Mouse (Mus musculus): ENCODE measurements around the gene C130073F10Rik.
"Not testable (repeated sequence)": the region's sequence is repeated elsewhere in the genome, so short reads cannot be mapped to it uniquely, and the experiment has no call there.

The C130073F10Rik gene

GRCm38 (mm10) chr4:101893656-101894420 lies at the start of gene C130073F10Rik:
Gene C130073F10Rik, minus strand, starts transcription at chr4:101893789.
- no peak for TF ChIP-seq GATA4 (IDR thresholded peaks at IDR 0.05; ENCODE audit: insufficient replicate concordance, low read length)

GRCm38 (mm10) chr4:101940107-101940506 lies 46.5 kb upstream of the C130073F10Rik start, which contains the start of gene Gm12794:
Gene Gm12794, plus strand, starts transcription at chr4:101940407.
- TF ChIP-seq GATA4 (IDR thresholded peaks at IDR 0.05; ENCODE audit: insufficient replicate concordance, low read length), result not testable (repeated sequence)

- TF ChIP-seq GATA4 (IDR thresholded peaks at IDR 0.05; ENCODE audit: insufficient replicate concordance, low read length), result not testable (repeated sequence)
Observed at GRCm38 (mm10) chr4:101908821-101909220, 15.2 kb upstream of the C130073F10Rik start, which contains the start of gene Gm12800. Gene Gm12800, plus strand, starts transcription at chr4:101909121.

GRCm38 (mm10) chr4:101889377-101889776 lies 4.2 kb downstream of the C130073F10Rik start:
- no peak for TF ChIP-seq GATA4 (IDR thresholded peaks at IDR 0.05; ENCODE audit: insufficient replicate concordance, low read length)

- TF ChIP-seq GATA4 (IDR thresholded peaks at IDR 0.05; ENCODE audit: insufficient replicate concordance, low read length), result no peak
Observed at GRCm38 (mm10) chr4:101883641-101884040, 9.9 kb downstream of the C130073F10Rik start.

- no peak for TF ChIP-seq GATA4 (IDR thresholded peaks at IDR 0.05; ENCODE audit: insufficient replicate concordance, low read length)
Observed at GRCm38 (mm10) chr4:101862289-101862688, 31.3 kb downstream of the C130073F10Rik start.

GRCm38 (mm10) chr4:101860873-101861272 lies 32.7 kb downstream of the C130073F10Rik start:
- no peak for TF ChIP-seq GATA4 (IDR thresholded peaks at IDR 0.05; ENCODE audit: insufficient replicate concordance, low read length)

GRCm38 (mm10) chr4:101850908-101851307 lies 42.7 kb downstream of the C130073F10Rik start:
- TF ChIP-seq GATA4 (IDR thresholded peaks at IDR 0.05; ENCODE audit: insufficient replicate concordance, low read length), result no peak

GRCm38 (mm10) chr4:101843923-101844322 lies 49.7 kb downstream of the C130073F10Rik start, which contains the start of gene B020004J07Rik:
Gene B020004J07Rik, minus strand, starts transcription at chr4:101844023.
- not testable (repeated sequence) for TF ChIP-seq GATA4 (IDR thresholded peaks at IDR 0.05; ENCODE audit: insufficient replicate concordance, low read length)

All from liver, adult (tissue).